Mouse (Mus musculus): ENCODE results near the gene Nlrx1.
A peak's percentile ranks its signal among the peaks of the same experiment; 100 is the strongest.
"Not testable (repeated sequence)": the region's sequence is repeated elsewhere in the genome, so short reads cannot be mapped to it uniquely, and the experiment has no call there.

Gene Nlrx1

DNA sequence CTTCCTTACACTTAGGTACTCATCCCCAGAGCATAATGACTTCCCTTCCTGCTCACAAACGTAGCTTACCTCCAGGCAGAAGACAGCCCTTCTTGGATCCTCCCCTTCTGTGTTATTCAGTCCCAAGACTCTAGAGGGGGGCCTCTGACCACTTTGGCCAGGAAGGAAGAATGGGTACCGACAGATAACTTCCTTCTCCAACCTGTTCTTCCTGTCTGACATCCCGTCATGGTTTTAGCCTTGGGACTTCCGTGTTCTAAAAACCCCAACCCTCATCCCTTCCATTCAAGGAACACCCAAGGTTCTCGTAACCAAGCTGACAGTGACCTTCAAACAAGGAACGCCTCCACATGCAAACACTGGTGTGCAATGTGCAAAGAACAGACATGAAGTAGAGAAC, at the start of gene Nlrx1:
Gene Nlrx1 (minus strand): TSS at position 168 of the 400 bp plus-strand sequence.
- DNase-seq, result peak in 1 of 2 experiments; percentile 14

DNA sequence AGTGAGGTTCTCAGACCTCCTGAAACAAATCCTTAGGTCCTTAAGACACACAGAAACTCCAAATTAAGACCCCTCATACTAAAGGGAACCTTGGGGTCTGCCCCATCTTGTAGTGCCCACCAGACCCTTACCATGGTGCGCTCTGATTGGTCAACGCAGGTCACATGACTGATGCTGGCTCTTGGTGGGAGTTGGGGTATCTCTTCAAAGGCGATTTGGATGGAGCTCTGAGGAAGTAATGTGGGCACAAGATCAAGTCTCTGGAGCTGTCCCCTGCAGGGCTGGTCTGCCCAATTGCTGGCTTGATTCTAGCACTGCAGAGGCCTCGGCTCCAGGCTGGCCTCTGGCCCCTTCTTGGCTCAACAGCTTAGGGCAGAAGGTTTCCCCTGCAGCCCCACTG, 49.1 kb upstream of the Nlrx1 start:
- DNase-seq, result peak in 1 of 2 experiments; percentile 36

DNA sequence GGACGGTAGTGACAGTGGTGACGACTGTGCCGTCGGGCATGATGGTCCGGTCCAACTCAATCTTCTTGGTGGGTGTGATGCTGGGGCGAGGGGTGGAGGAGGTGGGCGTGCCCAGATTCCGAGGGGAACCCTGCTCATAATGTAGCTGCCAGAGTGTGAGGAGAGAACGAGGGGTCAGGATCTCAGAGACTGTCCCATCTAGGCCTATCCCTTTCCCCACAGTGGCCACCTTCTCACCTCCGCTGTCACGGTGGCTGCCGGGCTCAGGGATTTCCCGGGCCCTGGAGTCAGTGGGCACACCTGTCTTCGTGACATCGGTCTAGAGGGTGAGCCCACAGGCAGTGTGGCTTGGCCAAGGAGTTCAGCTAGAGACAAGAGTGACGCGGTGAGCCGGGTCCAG, 46.5 kb upstream of the Nlrx1 start:
- DNase-seq, result no peak

- no peak for DNase-seq
Measured at GRCm38 (mm10) chr9:44314257-44314547, 45.8 kb upstream of the Nlrx1 start.

GRCm38 (mm10) chr9:44313476-44314256, 45.3 kb upstream of the Nlrx1 start:
- DNase-seq, result no peak

- DNase-seq, result peak; percentile 63 to 74
Measured at GRCm38 (mm10) chr9:44311136-44312134, 43.0 kb upstream of the Nlrx1 start.

DNA sequence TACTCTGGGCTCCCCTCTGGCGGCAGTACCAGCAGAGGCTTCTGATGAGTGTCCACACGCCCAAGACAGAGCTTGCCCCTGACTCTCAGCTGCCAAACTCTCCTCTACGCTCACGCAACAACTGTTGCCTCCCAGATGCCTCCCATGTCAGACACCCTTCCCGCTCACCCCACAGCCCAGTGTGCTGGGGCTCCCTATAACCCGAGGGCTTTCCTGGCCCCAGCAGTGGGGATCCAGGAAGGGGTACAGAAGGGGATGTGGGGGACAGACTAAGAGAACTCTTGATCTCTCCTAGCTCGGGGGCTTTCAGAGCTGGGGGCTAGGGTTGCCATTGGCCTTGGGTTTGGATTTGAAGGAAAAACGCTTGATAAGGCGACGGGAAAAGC, 42.3 kb upstream of the Nlrx1 start:
- DNase-seq, result no peak

- DNase-seq, result peak in 1 of 2 experiments; percentile 58
Measured at GRCm38 (mm10) chr9:44309756-44310155, 41.4 kb upstream of the Nlrx1 start.

DNA sequence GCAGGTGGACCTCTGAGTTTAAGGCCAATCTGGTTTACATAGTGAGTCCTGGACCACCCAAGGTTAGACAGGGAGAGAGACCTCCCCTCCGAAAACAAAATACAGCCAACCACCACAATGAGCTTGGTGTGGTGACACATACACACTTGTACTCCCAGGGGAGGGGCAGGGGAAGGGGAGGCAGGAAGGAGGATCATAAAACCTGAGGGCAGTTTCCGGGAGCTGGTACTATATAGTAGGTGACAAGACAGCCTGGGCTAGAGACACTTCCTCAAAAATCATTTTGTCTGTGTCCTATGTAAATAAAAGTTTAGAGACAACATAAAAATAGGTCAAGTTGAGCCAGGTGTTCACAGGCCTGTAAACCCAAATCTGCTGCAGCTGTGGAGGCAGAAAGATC, 38.8 kb upstream of the Nlrx1 start:
- DNase-seq, result no peak

DNA sequence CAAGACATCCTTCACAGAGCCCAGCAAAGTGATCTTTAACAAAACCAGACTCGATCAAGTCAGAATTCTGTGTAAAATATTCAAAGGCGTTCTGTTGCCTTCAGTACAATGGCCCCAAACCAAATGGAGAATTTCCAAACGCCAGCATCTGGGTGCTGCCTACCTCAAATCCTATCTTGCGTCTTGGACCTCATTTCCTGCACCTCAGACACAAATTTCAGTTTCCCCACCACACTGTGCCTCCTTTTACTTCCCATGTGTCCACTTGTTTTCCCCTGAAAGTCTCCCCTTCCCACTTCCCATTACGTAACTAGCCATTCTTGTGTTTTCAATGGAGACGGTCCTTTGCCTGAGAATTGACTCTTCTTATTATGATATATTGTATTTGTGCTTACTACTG, 38.1 kb upstream of the Nlrx1 start:
- no peak for DNase-seq

DNA sequence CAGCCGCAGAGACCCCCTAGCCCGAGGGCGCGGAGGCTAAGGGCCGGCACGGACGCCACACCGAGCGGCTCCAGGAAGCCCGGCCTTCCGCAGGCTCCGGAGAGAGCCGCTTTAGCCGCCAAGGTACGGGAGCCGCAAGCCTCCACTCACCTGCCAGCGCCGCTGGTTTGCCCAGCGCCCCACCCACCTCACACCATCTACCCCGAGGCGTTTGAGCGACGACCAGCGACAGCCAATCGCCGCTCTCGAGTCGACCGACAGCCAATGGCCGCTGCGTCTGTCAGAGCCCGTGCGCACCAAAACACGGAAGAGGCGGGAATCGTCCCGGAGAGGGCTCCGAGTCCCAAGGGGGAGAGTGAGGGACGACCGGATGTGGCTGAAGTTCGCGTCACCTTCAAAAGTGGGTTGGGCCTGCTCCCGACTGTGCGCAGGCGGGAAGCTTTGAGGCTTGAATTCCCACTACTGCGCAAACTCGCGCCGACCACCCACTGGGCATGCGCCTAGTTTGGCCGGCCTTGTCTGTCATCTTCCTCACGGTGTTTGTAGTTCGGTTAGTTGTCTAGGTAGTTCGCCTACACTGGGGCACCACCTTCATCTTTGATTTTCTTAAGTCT, 37.2 kb upstream of the Nlrx1 start, which contains the start of gene Hinfp:
Gene Hinfp (minus strand): TSS at position 206 of the 614 bp plus-strand sequence.
- peak; percentile 98 to 99 for DNase-seq

DNA sequence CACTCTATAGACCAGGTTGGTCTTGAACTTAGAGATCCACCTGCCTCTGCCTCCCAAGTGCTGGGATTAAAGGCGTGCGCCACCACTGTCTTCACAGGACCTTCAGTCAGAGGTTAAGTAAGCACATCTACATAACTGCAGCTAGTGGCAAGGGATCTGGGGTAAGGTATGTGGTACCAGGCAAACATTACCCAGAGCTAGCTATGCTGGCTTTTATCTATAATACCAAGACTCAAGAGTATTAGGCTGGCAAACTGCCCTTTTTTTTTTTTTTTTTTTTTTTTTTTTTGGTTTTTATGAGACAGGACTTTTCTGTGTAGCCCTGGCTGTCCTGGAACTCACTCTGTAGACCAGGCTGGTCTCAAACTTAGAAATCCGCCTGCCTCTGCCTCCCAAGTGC, 31.6 kb upstream of the Nlrx1 start:
- DNase-seq, result not testable (repeated sequence)

- DNase-seq, result peak; percentile 65 to 86
Measured at GRCm38 (mm10) chr9:44292490-44292889, 24.1 kb upstream of the Nlrx1 start.

DNA sequence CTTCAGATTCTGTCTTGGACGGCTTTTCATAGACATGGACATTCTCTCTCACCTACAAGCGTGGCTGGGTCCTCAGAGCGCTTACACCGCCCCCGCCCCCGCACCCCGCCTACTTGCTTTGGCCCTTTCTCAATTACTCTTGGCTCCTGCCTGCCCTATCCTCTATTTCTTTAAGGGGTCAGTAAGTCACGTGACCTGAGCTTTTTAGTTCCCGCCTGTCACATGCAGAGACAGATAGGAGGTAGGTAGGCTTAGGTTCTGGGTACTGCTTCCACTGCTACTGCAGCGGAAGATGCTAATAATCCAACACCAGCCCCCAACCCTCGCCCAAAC, 20.5 kb upstream of the Nlrx1 start:
- DNase-seq, result no peak

DNA sequence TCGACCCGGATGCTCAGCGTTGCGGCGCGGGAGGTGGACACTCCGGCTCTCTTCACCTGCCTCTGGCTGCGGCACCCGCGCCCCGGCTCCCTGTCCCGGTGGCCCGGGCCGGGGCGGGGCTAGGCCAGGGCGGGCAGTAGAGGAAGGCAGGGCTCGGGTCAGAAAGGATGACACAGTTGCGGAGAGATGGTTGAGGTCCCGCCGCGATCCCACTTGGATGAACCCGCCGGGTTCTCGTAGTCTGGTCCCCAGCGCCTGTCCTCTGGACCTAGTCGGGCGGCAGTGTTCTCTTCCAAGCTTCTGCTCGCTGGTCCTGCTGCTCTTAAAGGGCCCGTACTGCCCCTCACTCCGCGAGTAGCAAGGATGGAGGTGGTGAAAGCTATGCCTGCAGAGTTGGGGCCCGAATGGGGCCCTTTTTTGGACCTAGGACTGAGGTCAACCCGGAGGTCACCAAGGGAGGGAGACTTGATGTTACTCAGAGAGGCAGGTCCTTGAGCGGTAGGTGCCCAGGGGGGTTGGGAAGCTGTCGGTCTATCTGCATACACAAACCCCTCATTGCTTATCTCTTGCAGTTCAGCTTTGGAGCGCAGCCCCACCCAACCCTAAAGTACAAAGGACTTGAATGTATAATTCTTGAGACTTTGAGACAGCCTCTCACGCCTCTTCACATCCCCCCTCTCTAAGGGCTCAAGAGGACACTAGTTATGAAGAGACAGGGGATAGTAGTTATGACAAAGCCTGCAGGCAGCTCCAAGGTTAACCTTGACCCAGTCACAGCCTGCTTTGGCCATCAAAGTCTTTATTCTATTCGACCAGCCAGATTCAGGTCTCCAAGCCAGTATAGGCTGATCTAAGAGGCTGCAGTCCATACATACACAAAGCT, 19.9 kb upstream of the Nlrx1 start, which contains the start of gene Abcg4:
Gene Abcg4 (minus strand): TSS at position 540 of the 883 bp plus-strand sequence.
- peak in 1 of 2 experiments; percentile 49 for DNase-seq

- DNase-seq, result no peak
Measured at GRCm38 (mm10) chr9:44287401-44288075, 19.1 kb upstream of the Nlrx1 start.

- no peak for DNase-seq
Measured at GRCm38 (mm10) chr9:44287003-44287400, 18.6 kb upstream of the Nlrx1 start.

DNA sequence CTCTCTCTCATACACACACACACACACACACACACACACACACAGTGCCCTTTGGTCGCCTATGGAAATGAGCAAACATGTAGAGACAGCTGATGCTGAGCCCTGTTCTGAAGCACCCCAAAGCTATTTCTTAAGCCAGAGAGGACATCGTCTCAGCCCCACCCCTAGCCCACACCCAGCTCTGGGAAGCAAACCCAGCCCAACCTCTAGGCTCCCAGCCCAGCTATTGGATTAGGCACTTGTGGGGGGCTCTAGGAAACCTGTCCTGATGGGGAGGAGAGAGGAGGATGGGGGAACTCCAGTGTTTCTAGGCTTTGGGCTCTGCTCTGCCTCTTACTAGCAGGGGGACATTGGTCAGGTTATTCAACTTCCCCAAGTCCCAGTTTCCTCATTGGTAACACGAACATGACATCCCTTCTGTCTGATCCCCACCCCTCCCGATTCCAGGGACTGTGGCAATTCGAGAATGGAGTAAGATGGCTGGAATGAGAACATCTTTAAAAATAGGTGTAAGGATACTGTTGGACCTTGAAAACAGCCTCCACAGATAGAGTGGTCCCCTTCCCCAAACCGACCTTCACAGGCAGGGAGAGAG, 18.0 kb upstream of the Nlrx1 start:
- DNase-seq, result no peak

GRCm38 (mm10) chr9:44283183-44283582, 14.8 kb upstream of the Nlrx1 start:
- no peak for DNase-seq

DNA sequence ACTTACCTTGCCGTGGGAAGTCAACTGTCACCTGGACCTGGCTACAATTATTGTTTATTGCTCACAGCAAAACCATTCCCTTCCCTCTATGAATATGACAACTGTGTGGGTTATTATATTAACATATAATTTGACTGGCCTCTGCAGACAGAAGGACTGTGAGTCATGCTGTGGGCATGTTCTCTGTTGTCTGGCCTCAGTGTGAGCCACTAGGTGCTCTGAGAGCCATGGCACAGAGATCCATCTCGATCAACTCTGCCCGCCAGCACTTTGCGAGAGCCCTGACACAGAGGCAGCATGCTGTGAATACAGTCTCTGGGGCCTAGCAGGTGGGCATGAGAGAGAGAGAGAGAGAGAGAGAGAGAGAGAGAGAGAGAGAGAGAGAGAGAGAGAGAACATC, 1.6 kb upstream of the Nlrx1 start:
- DNase-seq, result no peak

DNA sequence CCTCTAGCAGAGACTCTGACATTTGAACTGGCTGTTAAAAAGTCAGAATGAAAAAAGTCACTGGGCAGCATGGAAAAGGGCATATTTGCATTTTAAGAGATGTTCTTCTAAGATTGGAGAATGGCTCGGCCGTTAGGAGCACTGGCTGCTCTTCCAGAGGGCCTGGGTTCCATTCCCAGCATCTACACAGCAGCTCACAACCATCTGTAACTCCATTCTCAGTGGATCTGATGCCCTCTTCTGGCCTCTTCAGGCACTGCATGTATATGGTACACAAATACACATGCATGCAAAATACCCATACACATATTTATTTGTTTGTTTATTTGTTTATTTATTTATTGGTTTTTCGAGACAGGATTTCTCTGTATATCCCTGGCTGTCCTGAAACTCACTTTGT, 678 bp upstream of the Nlrx1 start:
- peak; percentile 39 to 74 for DNase-seq
